Mouse (Mus musculus) frontal cortex, postnatal 36 days (tissue): Measurements from ENCODE around the gene C2cd2.

Source experiments
- DNase-seq, 2 experiments: peaks; one replicate each; pipeline ENCODE4 v3.0.0; 2022; ENCODE audit warnings: low spot score in 2 of 2

Gene C2cd2

GRCm38 (mm10) chr16:97814060-97814459, 148.3 kb downstream of the C2cd2 start:
- no peak for DNase-seq

GRCm38 (mm10) chr16:97808881-97809280, 153.5 kb downstream of the C2cd2 start:
- peak; percentile 7 to 41 for DNase-seq

- DNase-seq: peak; percentile 21 to 29
These were observed 156.8 kb downstream of the C2cd2 start for GRCm38 (mm10) chr16:97805646-97806045.
